Mouse (Mus musculus) megakaryocyte, embryonic 14.5 days (primary cell): Measurements from ENCODE around the gene Iqca. TPM values are rescaled to one million over a fixed set of nuclear protein-coding genes. Genes with fewer than 3 reads are reported as not detected.

Experiments used
- H3K27me3 ChIP-seq: replicated peaks from 2 replicates; pipeline ENCODE3; 2012; ENCODE audit warnings: inconsistent platforms
- H3K36me3 ChIP-seq: replicated peaks from 2 replicates; pipeline ENCODE3; 2012; ENCODE audit warnings: low read length, inconsistent platforms, mixed read lengths
- H3K4me1 ChIP-seq: 2 replicates; pipeline ENCODE4 v1.6.1; 2012; ENCODE audit warnings: inconsistent platforms
- H3K4me3 ChIP-seq: replicated peaks from 2 replicates; pipeline ENCODE3; 2012; ENCODE audit warnings: moderate library complexity, mild to moderate bottlenecking, inconsistent platforms
- H3K9me3 ChIP-seq: 2 replicates; pipeline ENCODE4 v1.6.1; 2012; ENCODE audit warnings: inconsistent platforms
- FLI1 ChIP-seq: IDR thresholded peaks from 2 replicates; pipeline ENCODE4 v1.6.1; 2012; ENCODE audit warnings: low read length, inconsistent platforms, mixed read lengths
- GATA1 ChIP-seq: IDR thresholded peaks from 3 replicates; pipeline ENCODE4 v1.6.1; 2012; ENCODE audit warnings: mixed read lengths, low read length, inconsistent platforms, borderline replicate concordance
- polyA plus RNA-seq: library from polyadenylated mRNA; stranded (reverse); fragments of >175 nt; gene quantifications from 2 replicates; pipeline ENCODE4 v1.2.3, GENCODE M21; 2012; ENCODE audit warnings: low replicate concordance; ENCODE audit not compliant: insufficient read depth

Iqca gene
- not detected in 2 replicates for polyA plus RNA-seq

DNA sequence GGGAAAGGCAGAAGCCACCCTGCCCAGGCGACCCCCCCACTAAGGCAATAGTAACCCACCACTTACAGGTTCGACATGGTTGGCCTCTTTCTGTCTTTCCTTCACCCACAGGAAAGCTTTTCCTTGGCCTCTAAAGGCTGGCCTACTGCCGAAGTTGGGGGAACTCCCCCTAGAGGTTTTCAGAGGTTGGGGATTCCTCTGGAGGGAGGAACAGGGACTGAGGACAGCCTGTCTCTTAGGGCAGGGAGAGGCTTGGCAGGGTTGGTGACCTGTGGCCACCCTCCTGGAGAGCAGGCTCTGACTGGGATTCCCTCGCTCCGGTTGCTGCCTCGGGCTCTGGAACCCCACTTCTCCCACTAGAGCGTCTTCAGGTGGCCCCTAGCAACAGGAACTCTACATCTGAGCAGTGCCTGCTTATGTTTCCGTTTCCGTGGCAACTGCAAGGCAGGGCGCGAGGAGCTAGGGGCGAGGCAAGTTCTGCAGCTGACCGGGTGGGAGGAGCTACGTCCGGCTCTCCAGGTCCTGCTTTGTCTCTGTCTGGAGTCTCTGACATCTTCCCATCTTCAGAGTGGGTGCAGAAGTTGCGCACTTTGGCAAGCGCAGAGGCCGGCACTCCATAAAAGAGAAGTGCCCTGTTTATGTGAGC is at the start of gene Iqca:
Iqca (minus strand) TSS at position 303 of the 646 bp plus-strand sequence.
- Histone ChIP-seq H3K27me3 (peaks cover 28% of the 10 kb centered on the region), H3K36me3 (no peaks in the 10 kb centered on the region), H3K9me3 (peaks cover 10% of the 10 kb centered on the region), H3K4me1 (peaks cover 12% of the 10 kb centered on the region), H3K4me3 (peak within 1 kb of the TSS; percentile 81)
- TF ChIP-seq FLI1 = no peak
- no peak for TF ChIP-seq GATA1

- no peak for TF ChIP-seq FLI1
- TF ChIP-seq GATA1 = no peak
- peaks cover 5% of the 10 kb centered on the region for H3K4me1 ChIP-seq
- no peak overlapping the region for H3K4me3 ChIP-seq
- H3K9me3 ChIP-seq = peaks cover 3% of the 10 kb centered on the region; the same call in 1 of the 2 replicates
- H3K27me3 ChIP-seq = peaks cover 46% of the 10 kb centered on the region
- no peaks in the 10 kb centered on the region for H3K36me3 ChIP-seq
Measured at GRCm38 (mm10) chr1:90202207-90202978, 49.2 kb upstream of the Iqca start.

GRCm38 (mm10) chr1:90201655-90202054 is 48.5 kb upstream of the Iqca start:
- TF ChIP-seq FLI1 (no peak), GATA1 (no peak)
- Histone ChIP-seq H3K27me3 (peaks cover 40% of the 10 kb centered on the region), H3K4me3 (no peak overlapping the region), H3K36me3 (no peaks in the 10 kb centered on the region), H3K4me1 (peaks cover 5% of the 10 kb centered on the region), H3K9me3 (peaks cover 3% of the 10 kb centered on the region; the same call in 1 of the 2 replicates)

GRCm38 (mm10) chr1:90201246-90201645 is 48.0 kb upstream of the Iqca start:
- peaks cover 5% of the 10 kb centered on the region for H3K4me1 ChIP-seq
- no peak overlapping the region for H3K4me3 ChIP-seq
- peaks cover 3% of the 10 kb centered on the region; the same call in 1 of the 2 replicates for H3K9me3 ChIP-seq
- H3K27me3 ChIP-seq = peaks cover 40% of the 10 kb centered on the region
- TF ChIP-seq FLI1 (no peak), GATA1 (no peak)
- no peaks in the 10 kb centered on the region for H3K36me3 ChIP-seq

GRCm38 (mm10) chr1:90189046-90189445 is 35.8 kb upstream of the Iqca start:
- Histone ChIP-seq H3K4me3 (no peak overlapping the region), H3K9me3 (peaks cover 27% of the 10 kb centered on the region), H3K27me3 (peaks cover 5% of the 10 kb centered on the region), H3K36me3 (no peaks in the 10 kb centered on the region), H3K4me1 (peaks cover 4% of the 10 kb centered on the region; the same call in 1 of the 2 replicates)
- TF ChIP-seq FLI1 = no peak
- no peak for TF ChIP-seq GATA1

- H3K27me3 ChIP-seq = peaks cover 7% of the 10 kb centered on the region
- peaks cover 4% of the 10 kb centered on the region; the same call in 1 of the 2 replicates for H3K4me1 ChIP-seq
- no peaks in the 10 kb centered on the region for H3K36me3 ChIP-seq
- H3K9me3 ChIP-seq = peaks cover 27% of the 10 kb centered on the region
- TF ChIP-seq GATA1 = no peak
- TF ChIP-seq FLI1 = no peak
- H3K4me3 ChIP-seq = no peak overlapping the region
Measured at GRCm38 (mm10) chr1:90186874-90187273, 33.7 kb upstream of the Iqca start.

DNA sequence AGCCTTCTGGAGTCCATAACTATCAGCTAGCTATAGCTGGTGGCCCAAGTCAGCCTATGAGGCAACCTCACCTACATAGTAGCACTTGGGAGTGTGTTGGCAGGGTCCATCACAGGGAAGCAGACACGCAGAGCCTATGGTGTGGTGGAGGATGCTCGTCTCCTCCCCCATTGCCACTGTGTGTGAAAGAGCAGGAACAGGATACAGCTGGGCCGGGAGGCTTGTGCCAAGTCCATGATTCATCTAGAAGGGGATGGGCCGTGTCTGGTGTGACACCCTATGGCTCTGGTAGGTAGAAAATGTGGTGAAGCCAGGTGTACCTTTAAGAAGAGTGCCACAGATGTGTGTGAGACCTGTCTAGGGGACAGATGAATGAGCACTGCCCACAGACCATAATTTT is 33.0 kb upstream of the Iqca start:
- Histone ChIP-seq H3K4me1 (peaks cover 4% of the 10 kb centered on the region; the same call in 1 of the 2 replicates), H3K36me3 (no peaks in the 10 kb centered on the region), H3K9me3 (peaks cover 27% of the 10 kb centered on the region), H3K4me3 (peak overlapping the region; percentile 17), H3K27me3 (peaks cover 7% of the 10 kb centered on the region)
- TF ChIP-seq FLI1 = no peak
- TF ChIP-seq GATA1 = no peak

- H3K27me3 ChIP-seq = peaks cover 7% of the 10 kb centered on the region
- peaks cover 20% of the 10 kb centered on the region for H3K9me3 ChIP-seq
- TF ChIP-seq GATA1 (no peak), FLI1 (no peak)
- peaks cover 4% of the 10 kb centered on the region; the same call in 1 of the 2 replicates for H3K4me1 ChIP-seq
- H3K4me3 ChIP-seq = no peak overlapping the region
- no peaks in the 10 kb centered on the region for H3K36me3 ChIP-seq
Measured at GRCm38 (mm10) chr1:90183602-90184001, 30.4 kb upstream of the Iqca start.

- H3K4me3 ChIP-seq = no peak overlapping the region
- H3K4me1 ChIP-seq = no peaks in the 10 kb centered on the region
- no peaks in the 10 kb centered on the region for H3K36me3 ChIP-seq
- H3K9me3 ChIP-seq = peaks cover 15% of the 10 kb centered on the region; the same call in 1 of the 2 replicates
- peaks cover 7% of the 10 kb centered on the region for H3K27me3 ChIP-seq
- TF ChIP-seq GATA1 = no peak
- no peak for TF ChIP-seq FLI1
Measured at GRCm38 (mm10) chr1:90182521-90182920, 29.3 kb upstream of the Iqca start.
